Mouse (Mus musculus): ENCODE data around the gene BC107364. TPM values are rescaled to one million over a fixed set of nuclear protein-coding genes. Genes with fewer than 3 reads are reported as not detected.
"Not testable (repeated sequence)": the region's sequence is repeated elsewhere in the genome, so short reads cannot be mapped to it uniquely, and the experiment has no call there.

The BC107364 gene
- polyA plus RNA-seq, 1 experiment from 2014 or later, result not detected

- 0 out of 2 replicates have a peak overlapping the region, but pooled peaks have one; percentile 29 for H3K9ac ChIP-seq
- no peak overlapping the region for H3K27ac ChIP-seq
- no peaks in the 10 kb centered on the region for H3K36me3 ChIP-seq (replicated peaks)
- peaks cover 92% of the 10 kb centered on the region for H3K27me3 ChIP-seq
- no peaks in the 10 kb centered on the region for H3K9me3 ChIP-seq
- H3K4me1 ChIP-seq, result peaks cover 12% of the 10 kb centered on the region
- ATAC-seq (ENCODE audit: low FRiP score), result 0 out of 2 replicates have a peak, but pooled peaks have one; percentile 41
- peak overlapping the region; percentile 39 for H3K4me3 ChIP-seq (replicated peaks)
- H3K4me2 ChIP-seq, result peak overlapping the region; percentile 53
- under 1% methylated on average over 41 of the region's 41 CpGs for WGBS
Measured at GRCm38 (mm10) chr3:96401832-96402501, 50.1 kb downstream of the BC107364 start.

GRCm38 (mm10) chr3:96401474-96401831 is 50.7 kb downstream of the BC107364 start:
- Histone ChIP-seq H3K4me1 (peaks cover 12% of the 10 kb centered on the region), H3K36me3 (replicated peaks) (no peaks in the 10 kb centered on the region), H3K4me2 (peak overlapping the region; percentile 53), H3K27ac (no peak overlapping the region), H3K27me3 (peaks cover 93% of the 10 kb centered on the region), H3K9me3 (no peaks in the 10 kb centered on the region), H3K9ac (no peak overlapping the region), H3K4me3 (replicated peaks) (peak overlapping the region; percentile 39)
- no peak for ATAC-seq (ENCODE audit: low FRiP score)
- 2% methylated on average over 13 of the region's 13 CpGs for WGBS

GRCm38 (mm10) chr3:96398911-96399310 is 53.2 kb downstream of the BC107364 start:
- whole genome bisulfite sequencing, result 3% methylated on average over 5 of the region's 5 CpGs

GRCm38 (mm10) chr3:96396857-96397256 is 55.2 kb downstream of the BC107364 start:
- ATAC-seq (ENCODE audit: low FRiP score), result no peak
- 91% methylated on average over 7 of the region's 7 CpGs for WGBS
- H3K27me3 ChIP-seq, result peaks cover 82% of the 10 kb centered on the region
- H3K9me3 ChIP-seq, result no peaks in the 10 kb centered on the region
- peaks cover 5% of the 10 kb centered on the region for H3K4me1 ChIP-seq
- H3K36me3 ChIP-seq (replicated peaks), result no peaks in the 10 kb centered on the region
- no peak overlapping the region for H3K27ac ChIP-seq
- H3K9ac ChIP-seq, result no peak overlapping the region
- no peak overlapping the region for H3K4me2 ChIP-seq
- H3K4me3 ChIP-seq (replicated peaks), result no peak overlapping the region

More at GRCm38 (mm10) chr3:96398911-96399310, 53.2 kb downstream of the BC107364 start:
- H3K36me3 ChIP-seq (replicated peaks), result no peaks in the 10 kb centered on the region
- no peaks in the 10 kb centered on the region for H3K9me3 ChIP-seq
- no peak overlapping the region for H3K27ac ChIP-seq
- H3K27me3 ChIP-seq, result peaks cover 94% of the 10 kb centered on the region
- no peak overlapping the region for H3K9ac ChIP-seq
- H3K4me2 ChIP-seq, result no peak overlapping the region
- no peak for ATAC-seq (ENCODE audit: low FRiP score)
- no peak overlapping the region for H3K4me3 ChIP-seq (replicated peaks)
- peaks cover 6% of the 10 kb centered on the region for H3K4me1 ChIP-seq

- no CpG with 5 or more reads among the region's 18 CpGs for WGBS
- ATAC-seq (ENCODE audit: low FRiP score), result not testable (repeated sequence)
Measured at GRCm38 (mm10) chr3:96387202-96387601, 64.9 kb downstream of the BC107364 start.

More at GRCm38 (mm10) chr3:96387202-96387601, 64.9 kb downstream of the BC107364 start:
- H3K9me3 ChIP-seq; H3K27ac ChIP-seq; H3K4me2 ChIP-seq; H3K4me3 ChIP-seq (replicated peaks); H3K4me1 ChIP-seq; H3K9ac ChIP-seq; H3K36me3 ChIP-seq (replicated peaks): not testable (repeated sequence)
- H3K27me3 ChIP-seq, result peaks cover 32% of the 10 kb centered on the region

Other genes starting within 250 kb of the BC107364 start
- 72.2 and 77.9 TPM in 2 replicates for gene Bola1, start 232.6 kb downstream of the BC107364 start, polyA plus RNA-seq (2016; fragmentation: Nextera tagmentation; extraction: Ambion mirVana)
- 1.1 and 1.7 TPM in 2 replicates for gene Hist2h2ab, start 232.4 kb downstream of the BC107364 start, polyA plus RNA-seq (2016; fragmentation: Nextera tagmentation; extraction: Ambion mirVana)
- gene Hist2h2ac, start 231.4 kb downstream of the BC107364 start, polyA plus RNA-seq (2016; fragmentation: Nextera tagmentation; extraction: Ambion mirVana), result 13.8 and 14.0 TPM in 2 replicates
- 14.9 and 15.4 TPM in 2 replicates for gene Hist2h2be, start 231.2 kb downstream of the BC107364 start, polyA plus RNA-seq (2016; fragmentation: Nextera tagmentation; extraction: Ambion mirVana)
- 11.6 and 17.3 TPM in 2 replicates for gene Hist2h3c2, start 213.2 kb downstream of the BC107364 start, polyA plus RNA-seq (2016; fragmentation: Nextera tagmentation; extraction: Ambion mirVana)
- 79.4 and 86.1 TPM in 2 replicates for gene Hist2h2aa2, start 212.0 kb downstream of the BC107364 start, polyA plus RNA-seq (2016; fragmentation: Nextera tagmentation; extraction: Ambion mirVana)
- 18.5 and 21.0 TPM in 2 replicates for gene Hist2h2aa1, start 206.8 kb downstream of the BC107364 start, polyA plus RNA-seq (2016; fragmentation: Nextera tagmentation; extraction: Ambion mirVana)
- gene Hist2h3c1, start 205.6 kb downstream of the BC107364 start, polyA plus RNA-seq (2016; fragmentation: Nextera tagmentation; extraction: Ambion mirVana), result not detected in 2 replicates
- 16.1 and 19.5 TPM in 2 replicates for gene Hist2h4, start 189.0 kb downstream of the BC107364 start, polyA plus RNA-seq (2016; fragmentation: Nextera tagmentation; extraction: Ambion mirVana)
- gene Hist2h3b, start 183.7 kb downstream of the BC107364 start, polyA plus RNA-seq (2016; fragmentation: Nextera tagmentation; extraction: Ambion mirVana), result 94.8 and 111 TPM in 2 replicates
- gene Hist2h2bb, start 182.6 kb downstream of the BC107364 start, polyA plus RNA-seq (2016; fragmentation: Nextera tagmentation; extraction: Ambion mirVana), result 22.9 and 28.6 TPM in 2 replicates
- 0.54 and 0.56 TPM in 2 replicates for gene Fcgr1, start 158.3 kb downstream of the BC107364 start, polyA plus RNA-seq (2016; fragmentation: Nextera tagmentation; extraction: Ambion mirVana)
- gene Hfe2, start 72.9 kb upstream of the BC107364 start, polyA plus RNA-seq (2016; fragmentation: Nextera tagmentation; extraction: Ambion mirVana), result 0.54 and 0.84 TPM in 2 replicates
- 40.4 and 40.8 TPM in 2 replicates for gene Txnip, start 105.7 kb upstream of the BC107364 start, polyA plus RNA-seq (2016; fragmentation: Nextera tagmentation; extraction: Ambion mirVana)
- 1.3 and 1.7 TPM in 2 replicates for gene Gm16253, start 124.7 kb upstream of the BC107364 start, polyA plus RNA-seq (2016; fragmentation: Nextera tagmentation; extraction: Ambion mirVana)
- 40.1 and 40.7 TPM in 2 replicates for gene Polr3gl, start 141.9 kb upstream of the BC107364 start, polyA plus RNA-seq (2016; fragmentation: Nextera tagmentation; extraction: Ambion mirVana)
- gene Ankrd34a, start 144.3 kb upstream of the BC107364 start, polyA plus RNA-seq (2016; fragmentation: Nextera tagmentation; extraction: Ambion mirVana), result 4.0 and 4.4 TPM in 2 replicates
- gene Lix1l, start 148.8 kb upstream of the BC107364 start, polyA plus RNA-seq (2016; fragmentation: Nextera tagmentation; extraction: Ambion mirVana), result 5.8 and 6.2 TPM in 2 replicates
- gene Rbm8a, start 177.6 kb upstream of the BC107364 start, polyA plus RNA-seq (2016; fragmentation: Nextera tagmentation; extraction: Ambion mirVana), result 164 and 181 TPM in 2 replicates
- gene Pex11b, start 183.1 kb upstream of the BC107364 start, polyA plus RNA-seq (2016; fragmentation: Nextera tagmentation; extraction: Ambion mirVana), result 42.1 and 43.3 TPM in 2 replicates
- gene Gm42957, start 183.2 kb upstream of the BC107364 start, polyA plus RNA-seq (2016; fragmentation: Nextera tagmentation; extraction: Ambion mirVana), result 0.09 TPM in 1 of 2 replicates, not detected in the other
- 0.51 and 0.84 TPM in 2 replicates for gene Itga10, start 193.3 kb upstream of the BC107364 start, polyA plus RNA-seq (2016; fragmentation: Nextera tagmentation; extraction: Ambion mirVana)
- 0.51 and 0.77 TPM in 2 replicates for gene Ankrd35, start 217.8 kb upstream of the BC107364 start, polyA plus RNA-seq (2016; fragmentation: Nextera tagmentation; extraction: Ambion mirVana)
- gene Pias3, start 244.1 kb upstream of the BC107364 start, polyA plus RNA-seq (2016; fragmentation: Nextera tagmentation; extraction: Ambion mirVana), result 42.2 and 43.4 TPM in 2 replicates